Mouse (Mus musculus): ENCODE results near the gene Mta1.
A peak's percentile ranks its signal among the peaks of the same experiment; 100 is the strongest.

DNA sequence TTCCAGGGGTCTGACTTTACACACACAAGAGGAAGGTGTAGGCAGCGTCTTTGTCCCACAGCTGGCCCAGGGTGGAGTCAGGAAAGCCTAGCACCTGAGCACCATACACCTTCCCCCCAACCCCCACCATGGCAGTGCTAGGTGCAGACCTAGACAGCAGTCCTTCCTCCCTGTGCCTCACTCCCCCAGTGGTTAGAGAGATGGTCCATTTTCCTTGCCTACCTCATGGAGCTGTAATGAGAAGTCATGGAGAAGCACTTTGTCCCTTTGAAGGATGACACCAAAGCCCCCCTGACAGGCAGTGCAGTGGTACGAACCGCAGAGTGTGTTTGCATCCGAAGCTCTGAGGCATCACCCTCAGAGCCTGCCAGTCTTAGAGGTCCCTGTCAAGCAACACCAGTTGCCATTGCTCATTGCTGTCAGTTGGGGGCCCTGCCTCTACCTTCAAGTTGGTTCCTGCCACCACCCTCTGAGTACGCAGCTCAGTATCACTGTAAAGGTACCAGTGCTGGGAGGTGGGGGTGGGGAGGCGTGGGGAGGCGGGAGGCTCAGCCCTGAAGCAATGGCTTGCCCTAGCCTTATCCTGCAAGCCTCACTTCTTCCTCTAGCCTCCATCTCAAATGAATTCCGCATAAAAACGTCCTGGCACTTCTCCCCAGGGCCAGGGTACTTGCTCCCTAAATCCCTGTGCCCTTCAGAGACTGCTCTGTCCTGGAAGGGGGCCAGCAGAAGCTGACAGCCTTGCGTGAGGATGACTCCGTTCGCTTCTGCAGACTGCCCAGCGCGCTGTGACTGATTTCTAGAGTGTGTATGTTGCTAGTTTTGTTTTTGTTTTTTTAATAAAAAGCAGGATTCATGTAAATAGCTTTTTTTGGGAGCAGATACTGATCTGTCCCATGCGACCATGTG, 24.4 kb upstream of the Mta1 start:
- TF ChIP-seq EP300 (IDR thresholded peaks at IDR 0.05; ENCODE audit: insufficient read depth, low read depth, low read length) (no peak), CTCF (IDR thresholded peaks at IDR 0.05; ENCODE audit: low read depth, low read length) (peak; percentile 13)
